Mouse (Mus musculus): ENCODE measurements around the gene D430041D05Rik. TPM values are rescaled to one million over a fixed set of nuclear protein-coding genes. Genes with fewer than 3 reads are reported as not detected.

D430041D05Rik gene
- polyA plus RNA-seq, 1 experiment, result 0.60 TPM

GRCm38 (mm10) chr2:104351415-104352203 is 59.2 kb downstream of the D430041D05Rik start:
- H3K36me3 ChIP-seq (ENCODE audit: control insufficient read depth, insufficient read depth), result no peaks in the 10 kb centered on the region
- no peak overlapping the region for H3ac ChIP-seq (ENCODE audit: control insufficient read depth, insufficient read length)
- no peaks in the 10 kb centered on the region for H3K79me2 ChIP-seq (ENCODE audit: control insufficient read depth, insufficient read depth)
- H3K4me2 ChIP-seq (ENCODE audit: low read depth), result no peak overlapping the region
- TF ChIP-seq TCF12 (IDR thresholded peaks at IDR 0.05; ENCODE audit: insufficient read depth, poor library complexity, severe bottlenecking) (peak; percentile 61), MAX (IDR thresholded peaks at IDR 0.05; ENCODE audit: low read depth) (no peak), SRF (IDR thresholded peaks at IDR 0.05; ENCODE audit: control insufficient read depth, insufficient read length, low read depth) (no peak), MYOG (IDR thresholded peaks at IDR 0.05; ENCODE audit: control insufficient read depth in 1 of 3, insufficient read depth in 1 of 3, insufficient read length in 2 of 3, low read depth in 2 of 3) (peak; percentile 43 to 77 (median 44)), E2F4 (IDR thresholded peaks at IDR 0.05; ENCODE audit: insufficient read depth) (no peak), MYOD1 (IDR thresholded peaks at IDR 0.05; ENCODE audit: control insufficient read depth in 1 of 3, insufficient read length in 2 of 3, low read depth in 2 of 3) (peak; percentile 37 to 83 (median 53)), TCF3 (IDR thresholded peaks at IDR 0.05; ENCODE audit: insufficient read length, low read depth) (peak; percentile 7), REST (IDR thresholded peaks at IDR 0.05; ENCODE audit: insufficient read depth, insufficient read length) (no peak)
- no peak overlapping the region for H3K4me3 ChIP-seq
- no peaks in the 10 kb centered on the region for H3K27me3 ChIP-seq (ENCODE audit: control insufficient read depth, insufficient read depth, insufficient read length)

GRCm38 (mm10) chr2:104337619-104338018 is 73.2 kb downstream of the D430041D05Rik start:
- Histone ChIP-seq H3K4me3 (no peak overlapping the region), H3K4me2 (ENCODE audit: low read depth) (no peak overlapping the region), H3ac (ENCODE audit: control insufficient read depth, insufficient read length) (no peak overlapping the region), H3K36me3 (ENCODE audit: control insufficient read depth, insufficient read depth) (no peaks in the 10 kb centered on the region), H3K27me3 (ENCODE audit: control insufficient read depth, insufficient read depth, insufficient read length) (peaks cover 5% of the 10 kb centered on the region), H3K79me2 (ENCODE audit: control insufficient read depth, insufficient read depth) (no peaks in the 10 kb centered on the region)
- no peak for TF ChIP-seq TCF3 (IDR thresholded peaks at IDR 0.05; ENCODE audit: insufficient read length, low read depth)
- TF ChIP-seq MYOD1 (IDR thresholded peaks at IDR 0.05; ENCODE audit: control insufficient read depth in 1 of 3, insufficient read length in 2 of 3, low read depth in 2 of 3), result no peak
- TF ChIP-seq USF1 (IDR thresholded peaks at IDR 0.05; ENCODE audit: low read depth), result no peak
- no peak for TF ChIP-seq MAX (IDR thresholded peaks at IDR 0.05; ENCODE audit: low read depth)
- no peak for TF ChIP-seq CEBPB (IDR thresholded peaks at IDR 0.05; ENCODE audit: insufficient read depth, poor library complexity, severe bottlenecking)
- TF ChIP-seq REST (IDR thresholded peaks at IDR 0.05; ENCODE audit: insufficient read depth, insufficient read length), result no peak
- no peak for TF ChIP-seq POLR2A (IDR thresholded peaks at IDR 0.05; ENCODE audit: insufficient read length, low read depth)
- no peak for TF ChIP-seq MYOG (IDR thresholded peaks at IDR 0.05; ENCODE audit: control insufficient read depth in 1 of 3, insufficient read depth in 1 of 3, insufficient read length in 2 of 3, low read depth in 2 of 3)
- TF ChIP-seq POLR2AphosphoS2 (IDR thresholded peaks at IDR 0.05; ENCODE audit: insufficient read length, low read depth), result no peak
- no peak for TF ChIP-seq TCF12 (IDR thresholded peaks at IDR 0.05; ENCODE audit: insufficient read depth, poor library complexity, severe bottlenecking)
- TF ChIP-seq E2F4 (IDR thresholded peaks at IDR 0.05; ENCODE audit: insufficient read depth), result no peak
- no peak for TF ChIP-seq SRF (IDR thresholded peaks at IDR 0.05; ENCODE audit: control insufficient read depth, insufficient read length, low read depth)

GRCm38 (mm10) chr2:104335824-104336223 is 75.0 kb downstream of the D430041D05Rik start:
- Histone ChIP-seq H3K36me3 (ENCODE audit: control insufficient read depth, insufficient read depth) (no peaks in the 10 kb centered on the region), H3K4me2 (ENCODE audit: low read depth) (no peak overlapping the region), H3K4me3 (no peak overlapping the region), H3K79me2 (ENCODE audit: control insufficient read depth, insufficient read depth) (no peaks in the 10 kb centered on the region), H3K27me3 (ENCODE audit: control insufficient read depth, insufficient read depth, insufficient read length) (no peaks in the 10 kb centered on the region), H3ac (ENCODE audit: control insufficient read depth, insufficient read length) (no peak overlapping the region)
- TF ChIP-seq MAX (IDR thresholded peaks at IDR 0.05; ENCODE audit: low read depth) (no peak), REST (IDR thresholded peaks at IDR 0.05; ENCODE audit: insufficient read depth, insufficient read length) (no peak), MYOD1 (IDR thresholded peaks at IDR 0.05; ENCODE audit: control insufficient read depth in 1 of 3, insufficient read length in 2 of 3, low read depth in 2 of 3) (no peak), E2F4 (IDR thresholded peaks at IDR 0.05; ENCODE audit: insufficient read depth) (no peak), POLR2A (IDR thresholded peaks at IDR 0.05; ENCODE audit: insufficient read length, low read depth) (no peak), SRF (IDR thresholded peaks at IDR 0.05; ENCODE audit: control insufficient read depth, insufficient read length, low read depth) (no peak), TCF12 (IDR thresholded peaks at IDR 0.05; ENCODE audit: insufficient read depth, poor library complexity, severe bottlenecking) (no peak), TCF3 (IDR thresholded peaks at IDR 0.05; ENCODE audit: insufficient read length, low read depth) (no peak), MYOG (IDR thresholded peaks at IDR 0.05; ENCODE audit: control insufficient read depth in 1 of 3, insufficient read depth in 1 of 3, insufficient read length in 2 of 3, low read depth in 2 of 3) (no peak), USF1 (IDR thresholded peaks at IDR 0.05; ENCODE audit: low read depth) (no peak), POLR2AphosphoS2 (IDR thresholded peaks at IDR 0.05; ENCODE audit: insufficient read length, low read depth) (no peak), CEBPB (IDR thresholded peaks at IDR 0.05; ENCODE audit: insufficient read depth, poor library complexity, severe bottlenecking) (no peak)

- no peak overlapping the region for H3K4me2 ChIP-seq (ENCODE audit: low read depth)
- no peaks in the 10 kb centered on the region for H3K36me3 ChIP-seq (ENCODE audit: control insufficient read depth, insufficient read depth)
- no peaks in the 10 kb centered on the region for H3K27me3 ChIP-seq (ENCODE audit: control insufficient read depth, insufficient read depth, insufficient read length)
- H3K4me3 ChIP-seq, result no peak overlapping the region
- no peaks in the 10 kb centered on the region for H3K79me2 ChIP-seq (ENCODE audit: control insufficient read depth, insufficient read depth)
- TF ChIP-seq CEBPB (IDR thresholded peaks at IDR 0.05; ENCODE audit: insufficient read depth, poor library complexity, severe bottlenecking), result no peak
- TF ChIP-seq E2F4 (IDR thresholded peaks at IDR 0.05; ENCODE audit: insufficient read depth), result no peak
- TF ChIP-seq USF1 (IDR thresholded peaks at IDR 0.05; ENCODE audit: low read depth), result no peak
- H3ac ChIP-seq (ENCODE audit: control insufficient read depth, insufficient read length), result no peak overlapping the region
These were observed 76.9 kb downstream of the D430041D05Rik start for GRCm38 (mm10) chr2:104333952-104334351.

GRCm38 (mm10) chr2:104332707-104333106 is 78.1 kb downstream of the D430041D05Rik start:
- H3K79me2 ChIP-seq (ENCODE audit: control insufficient read depth, insufficient read depth), result no peaks in the 10 kb centered on the region
- H3ac ChIP-seq (ENCODE audit: control insufficient read depth, insufficient read length), result no peak overlapping the region
- H3K36me3 ChIP-seq (ENCODE audit: control insufficient read depth, insufficient read depth), result no peaks in the 10 kb centered on the region
- no peaks in the 10 kb centered on the region for H3K27me3 ChIP-seq (ENCODE audit: control insufficient read depth, insufficient read depth, insufficient read length)
- no peak overlapping the region for H3K4me2 ChIP-seq (ENCODE audit: low read depth)
- TF ChIP-seq MYOG (IDR thresholded peaks at IDR 0.05; ENCODE audit: control insufficient read depth in 1 of 3, insufficient read depth in 1 of 3, insufficient read length in 2 of 3, low read depth in 2 of 3) (no peak), USF1 (IDR thresholded peaks at IDR 0.05; ENCODE audit: low read depth) (no peak), TCF3 (IDR thresholded peaks at IDR 0.05; ENCODE audit: insufficient read length, low read depth) (no peak), POLR2AphosphoS2 (IDR thresholded peaks at IDR 0.05; ENCODE audit: insufficient read length, low read depth) (no peak), CEBPB (IDR thresholded peaks at IDR 0.05; ENCODE audit: insufficient read depth, poor library complexity, severe bottlenecking) (no peak), E2F4 (IDR thresholded peaks at IDR 0.05; ENCODE audit: insufficient read depth) (no peak), MYOD1 (IDR thresholded peaks at IDR 0.05; ENCODE audit: control insufficient read depth in 1 of 3, insufficient read length in 2 of 3, low read depth in 2 of 3) (no peak), SRF (IDR thresholded peaks at IDR 0.05; ENCODE audit: control insufficient read depth, insufficient read length, low read depth) (no peak), REST (IDR thresholded peaks at IDR 0.05; ENCODE audit: insufficient read depth, insufficient read length) (no peak), TCF12 (IDR thresholded peaks at IDR 0.05; ENCODE audit: insufficient read depth, poor library complexity, severe bottlenecking) (no peak), MAX (IDR thresholded peaks at IDR 0.05; ENCODE audit: low read depth) (no peak), POLR2A (IDR thresholded peaks at IDR 0.05; ENCODE audit: insufficient read length, low read depth) (no peak)
- no peak overlapping the region for H3K4me3 ChIP-seq

All from myocyte (in vitro differentiated cells).